Mouse (Mus musculus): ENCODE measurements around the gene Trmt11. TPM values are rescaled to one million over a fixed set of nuclear protein-coding genes. Genes with fewer than 3 reads are reported as not detected.

The Trmt11 gene
- polyA plus RNA-seq, 1 experiment from 2014 or later: 27.7 TPM

DNA sequence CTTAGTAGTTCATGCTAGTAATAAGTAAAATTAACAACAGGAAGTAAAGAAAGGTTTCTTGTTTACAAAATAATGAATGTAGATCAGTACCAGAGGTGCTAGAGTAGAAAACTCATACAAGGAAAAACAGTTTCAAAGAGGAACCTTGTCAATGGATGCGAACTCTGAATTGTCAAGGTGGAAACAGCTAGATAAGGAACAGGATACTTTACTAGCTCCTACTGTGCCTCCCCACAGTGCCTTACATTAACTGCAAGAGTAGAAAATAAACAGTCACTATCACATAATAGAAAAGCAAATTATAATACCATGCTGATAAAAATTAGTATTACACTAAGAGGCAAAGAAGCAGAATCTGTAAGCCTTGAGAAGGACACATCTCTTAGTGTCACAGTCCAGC, 14.9 kb downstream of the Trmt11 start:
- no peak overlapping the region for H3K27ac ChIP-seq (ENCODE audit: low read length)
- 0 out of 2 replicates have a peak, but pooled peaks cover 2% of the 10 kb centered on the region for H3K36me3 ChIP-seq (ENCODE audit: control insufficient read depth, insufficient read depth, low read length)
- H3K4me1 ChIP-seq (ENCODE audit: control insufficient read depth, insufficient read depth, low read length): no peaks in the 10 kb centered on the region
- H3K9ac ChIP-seq (ENCODE audit: low read depth, low read length): no peak overlapping the region
- no peak overlapping the region for H3K4me2 ChIP-seq (ENCODE audit: low read depth, low read length)
- H3K27me3 ChIP-seq (replicated peaks; ENCODE audit: control insufficient read depth, insufficient read depth, low read length): no peaks in the 10 kb centered on the region
- ATAC-seq: no peak
- H3K9me3 ChIP-seq (ENCODE audit: control insufficient read depth, low read length): no peaks in the 10 kb centered on the region
- no peak overlapping the region for H3K4me3 ChIP-seq (ENCODE audit: low read length)
- WGBS: 94% methylated on average over 1 of the region's 1 CpGs

DNA sequence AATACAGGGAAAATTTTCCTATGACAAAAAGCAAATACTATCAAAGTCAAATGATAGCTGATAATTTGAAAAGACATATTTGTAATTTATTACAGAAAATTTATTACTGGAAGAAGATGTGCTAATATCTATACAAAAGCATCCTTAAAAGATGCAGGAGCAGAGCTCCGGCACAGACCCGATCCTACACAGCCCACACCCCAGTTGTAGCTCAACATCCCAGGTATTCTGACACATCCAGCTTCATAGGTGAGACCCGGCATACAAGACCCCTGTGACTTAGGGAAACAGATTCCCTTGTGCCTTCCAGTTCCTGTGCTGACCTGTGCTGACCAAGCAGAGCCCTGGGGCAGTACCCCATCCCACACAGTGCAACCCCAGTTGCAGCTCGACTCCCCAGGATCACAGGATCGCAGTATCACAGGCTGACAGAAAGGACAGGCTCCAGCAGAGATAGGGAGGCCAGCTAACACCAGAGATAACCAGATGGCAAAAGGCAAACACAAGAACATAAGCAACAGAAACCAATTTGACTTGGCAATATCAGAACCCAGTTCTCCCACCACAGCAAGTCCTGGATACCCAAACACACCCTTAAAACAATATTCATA, 22.8 kb downstream of the Trmt11 start:
- H3K36me3 ChIP-seq (ENCODE audit: control insufficient read depth, insufficient read depth, low read length): no peaks in the 10 kb centered on the region
- no peaks in the 10 kb centered on the region for H3K27me3 ChIP-seq (replicated peaks; ENCODE audit: control insufficient read depth, insufficient read depth, low read length)
- H3K9ac ChIP-seq (ENCODE audit: low read depth, low read length): no peak overlapping the region
- H3K27ac ChIP-seq (ENCODE audit: low read length): no peak overlapping the region
- no peak overlapping the region for H3K4me2 ChIP-seq (ENCODE audit: low read depth, low read length)
- no peaks in the 10 kb centered on the region for H3K9me3 ChIP-seq (ENCODE audit: control insufficient read depth, low read length)
- ATAC-seq: no peak
- no peaks in the 10 kb centered on the region for H3K4me1 ChIP-seq (ENCODE audit: control insufficient read depth, insufficient read depth, low read length)
- H3K4me3 ChIP-seq (ENCODE audit: low read length): no peak overlapping the region
- 94% methylated on average over 5 of the region's 5 CpGs for WGBS

DNA sequence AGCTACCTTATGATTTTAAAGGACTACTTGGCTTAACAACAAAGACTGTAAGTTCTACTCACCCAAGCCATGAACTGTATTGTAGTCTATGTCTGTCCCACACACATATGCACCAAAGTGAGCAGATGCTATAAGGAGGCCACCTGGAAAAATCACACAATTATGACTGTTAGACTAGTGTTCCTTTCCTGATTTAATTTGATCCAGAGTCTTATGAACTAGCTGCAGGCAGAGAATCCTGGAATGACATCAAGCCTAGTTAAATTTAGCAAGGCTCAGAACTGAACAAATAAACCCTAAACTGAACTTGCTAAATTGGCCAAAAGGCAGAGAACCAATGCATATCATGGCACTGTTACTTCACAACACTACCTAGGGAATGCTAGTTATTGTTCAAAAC, 34.2 kb downstream of the Trmt11 start:
- Histone ChIP-seq H3K36me3 (ENCODE audit: control insufficient read depth, insufficient read depth, low read length) (0 out of 2 replicates have a peak, but pooled peaks cover 3% of the 10 kb centered on the region), H3K9ac (ENCODE audit: low read depth, low read length) (no peak overlapping the region), H3K4me1 (ENCODE audit: control insufficient read depth, insufficient read depth, low read length) (no peaks in the 10 kb centered on the region), H3K27me3 (replicated peaks; ENCODE audit: control insufficient read depth, insufficient read depth, low read length) (no peaks in the 10 kb centered on the region), H3K4me3 (ENCODE audit: low read length) (no peak overlapping the region), H3K27ac (ENCODE audit: low read length) (no peak overlapping the region), H3K4me2 (ENCODE audit: low read depth, low read length) (no peak overlapping the region), H3K9me3 (ENCODE audit: control insufficient read depth, low read length) (no peaks in the 10 kb centered on the region)
- ATAC-seq: no peak

DNA sequence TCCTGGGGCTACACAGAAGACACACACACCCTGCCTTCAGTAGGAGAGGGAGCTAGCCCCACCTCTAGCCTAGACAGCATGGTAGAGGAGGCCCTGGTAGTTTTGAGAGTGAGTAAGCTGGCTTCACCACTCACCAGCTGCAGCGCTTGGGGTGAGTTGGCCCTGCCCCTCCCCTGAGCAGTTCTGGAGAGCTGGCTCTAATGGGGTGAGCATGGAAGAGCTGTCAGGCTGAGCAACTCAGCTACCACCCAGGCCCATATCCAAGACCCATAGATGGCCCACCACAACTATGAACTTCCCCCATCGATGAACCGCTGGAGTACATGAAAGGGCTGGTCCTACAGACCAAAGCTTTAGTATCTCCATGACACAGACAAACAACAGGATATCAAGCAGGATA, 35.9 kb downstream of the Trmt11 start:
- H3K4me1 ChIP-seq (ENCODE audit: control insufficient read depth, insufficient read depth, low read length): no peaks in the 10 kb centered on the region
- WGBS: 96% methylated on average over 3 of the region's 3 CpGs
- no peak overlapping the region for H3K4me2 ChIP-seq (ENCODE audit: low read depth, low read length)
- H3K36me3 ChIP-seq (ENCODE audit: control insufficient read depth, insufficient read depth, low read length): 0 out of 2 replicates have a peak, but pooled peaks cover 3% of the 10 kb centered on the region
- no peak overlapping the region for H3K27ac ChIP-seq (ENCODE audit: low read length)
- no peak overlapping the region for H3K9ac ChIP-seq (ENCODE audit: low read depth, low read length)
- ATAC-seq: no peak
- H3K27me3 ChIP-seq (replicated peaks; ENCODE audit: control insufficient read depth, insufficient read depth, low read length): no peaks in the 10 kb centered on the region
- no peaks in the 10 kb centered on the region for H3K9me3 ChIP-seq (ENCODE audit: control insufficient read depth, low read length)
- no peak overlapping the region for H3K4me3 ChIP-seq (ENCODE audit: low read length)

DNA sequence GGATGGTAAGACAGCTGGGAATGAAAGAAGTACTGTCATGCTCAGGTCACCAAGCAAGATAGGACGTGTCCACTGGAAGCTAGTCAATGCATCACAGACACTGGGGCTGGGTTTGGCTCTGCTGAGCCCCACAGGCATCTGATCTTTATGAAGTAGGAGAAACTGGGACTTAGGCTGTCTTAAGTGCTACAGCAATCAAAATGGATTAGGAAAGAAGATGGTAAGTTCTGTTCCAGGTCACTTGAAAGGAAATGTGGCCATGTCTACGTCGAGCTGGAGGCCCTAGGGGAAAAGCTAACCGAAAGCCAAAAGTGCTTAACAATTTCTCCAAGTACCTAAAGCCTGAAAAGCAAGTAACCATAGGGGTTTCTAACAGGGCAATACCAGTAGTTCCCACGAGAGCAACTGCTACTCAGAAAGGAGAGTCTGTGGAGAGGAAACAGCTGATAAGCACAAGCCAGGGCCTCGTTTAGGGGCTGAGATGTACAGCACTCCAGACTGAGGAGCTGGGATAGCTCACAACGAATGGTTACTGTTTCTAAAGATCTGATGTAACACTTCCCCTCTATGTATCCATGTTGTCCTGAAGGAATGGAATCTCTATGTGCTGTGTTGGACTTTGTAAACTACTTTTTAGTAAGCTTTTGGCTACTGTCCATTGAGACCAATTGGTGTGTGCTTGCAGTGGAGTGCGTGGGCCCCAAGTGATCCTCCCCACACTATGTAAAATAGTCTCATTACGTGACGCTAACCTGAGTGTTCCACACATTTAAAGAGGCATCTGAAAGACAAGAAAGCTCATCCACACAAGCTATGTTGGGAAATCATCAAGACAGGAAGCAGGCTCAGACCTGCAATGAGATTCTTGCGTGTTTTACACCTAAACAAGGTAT, 44.6 kb downstream of the Trmt11 start:
- Histone ChIP-seq H3K36me3 (ENCODE audit: control insufficient read depth, insufficient read depth, low read length) (peaks cover 6% of the 10 kb centered on the region), H3K4me2 (ENCODE audit: low read depth, low read length) (no peak overlapping the region), H3K9me3 (ENCODE audit: control insufficient read depth, low read length) (no peaks in the 10 kb centered on the region), H3K27ac (ENCODE audit: low read length) (no peak overlapping the region), H3K4me1 (ENCODE audit: control insufficient read depth, insufficient read depth, low read length) (no peaks in the 10 kb centered on the region), H3K9ac (ENCODE audit: low read depth, low read length) (no peak overlapping the region), H3K27me3 (replicated peaks; ENCODE audit: control insufficient read depth, insufficient read depth, low read length) (no peaks in the 10 kb centered on the region), H3K4me3 (ENCODE audit: low read length) (no peak overlapping the region)
- WGBS: 89% methylated on average over 11 of the region's 11 CpGs
- no peak for ATAC-seq

DNA sequence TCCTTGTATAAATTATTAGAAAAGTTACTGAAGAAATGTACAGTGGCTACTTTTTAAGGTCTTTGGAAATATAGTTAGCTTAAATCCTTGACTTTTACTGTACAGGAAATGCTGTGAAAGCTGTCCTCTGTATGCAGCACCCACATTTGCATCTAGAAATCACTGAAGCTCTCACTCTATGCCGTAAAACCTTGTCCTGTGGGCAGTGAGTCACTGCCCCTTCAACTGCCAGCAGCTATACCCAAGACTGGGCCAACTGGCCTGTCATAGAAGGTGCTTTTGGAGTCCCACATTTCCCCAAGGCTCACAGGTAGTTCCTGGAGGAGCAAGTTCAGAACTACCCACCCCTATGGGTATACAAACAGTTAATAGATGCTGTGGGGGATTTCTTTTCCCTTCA, 48.2 kb downstream of the Trmt11 start:
- Histone ChIP-seq H3K9me3 (ENCODE audit: control insufficient read depth, low read length) (no peaks in the 10 kb centered on the region), H3K36me3 (ENCODE audit: control insufficient read depth, insufficient read depth, low read length) (no peaks in the 10 kb centered on the region; the same call in 1 of the 2 replicates), H3K4me2 (ENCODE audit: low read depth, low read length) (no peak overlapping the region), H3K4me3 (ENCODE audit: low read length) (no peak overlapping the region), H3K27me3 (replicated peaks; ENCODE audit: control insufficient read depth, insufficient read depth, low read length) (no peaks in the 10 kb centered on the region), H3K4me1 (ENCODE audit: control insufficient read depth, insufficient read depth, low read length) (no peaks in the 10 kb centered on the region), H3K9ac (ENCODE audit: low read depth, low read length) (no peak overlapping the region), H3K27ac (ENCODE audit: low read length) (no peak overlapping the region)
- WGBS: 91% methylated on average over 1 of the region's 1 CpGs
- ATAC-seq: no peak

DNA sequence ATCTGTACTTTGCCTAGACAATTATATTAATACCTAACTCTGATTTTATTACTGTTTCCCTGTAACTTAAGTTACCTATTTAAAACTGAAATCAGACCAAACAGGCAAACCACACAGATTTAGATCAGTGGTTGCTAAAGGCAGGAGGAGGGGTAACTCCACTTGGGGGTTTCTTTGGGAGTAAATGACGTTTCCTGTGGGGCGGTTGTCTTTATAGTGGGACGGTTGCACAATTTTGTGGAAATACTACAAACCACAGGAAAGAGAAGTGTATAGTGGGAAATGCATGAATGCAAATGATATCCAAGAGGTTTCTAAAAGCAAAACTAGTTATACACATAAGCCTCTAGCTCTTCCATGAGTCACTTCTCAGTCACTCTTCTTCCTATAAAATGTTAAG, 50.6 kb downstream of the Trmt11 start:
- no peaks in the 10 kb centered on the region for H3K36me3 ChIP-seq (ENCODE audit: control insufficient read depth, insufficient read depth, low read length)
- WGBS: 77% methylated on average over 3 of the region's 3 CpGs
- ATAC-seq: no peak
- H3K9ac ChIP-seq (ENCODE audit: low read depth, low read length): no peak overlapping the region
- H3K4me2 ChIP-seq (ENCODE audit: low read depth, low read length): no peak overlapping the region
- H3K27ac ChIP-seq (ENCODE audit: low read length): no peak overlapping the region
- no peaks in the 10 kb centered on the region for H3K9me3 ChIP-seq (ENCODE audit: control insufficient read depth, low read length)
- H3K27me3 ChIP-seq (replicated peaks; ENCODE audit: control insufficient read depth, insufficient read depth, low read length): no peaks in the 10 kb centered on the region
- no peaks in the 10 kb centered on the region for H3K4me1 ChIP-seq (ENCODE audit: control insufficient read depth, insufficient read depth, low read length)
- H3K4me3 ChIP-seq (ENCODE audit: low read length): no peak overlapping the region

DNA sequence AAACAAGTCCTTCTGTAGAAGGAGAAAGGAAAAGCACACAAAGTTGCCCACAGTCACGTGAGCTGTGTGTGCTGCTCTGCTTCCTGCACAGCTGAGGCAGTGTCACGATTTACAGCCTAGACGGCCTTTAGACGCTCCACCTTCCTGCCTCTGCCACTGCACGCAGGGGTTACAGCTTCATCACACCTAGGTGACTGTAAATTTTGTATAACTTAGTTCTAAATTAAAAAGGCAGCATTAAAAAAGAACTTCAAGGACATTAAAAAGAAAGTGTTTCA, 62.1 kb downstream of the Trmt11 start:
- Histone ChIP-seq H3K36me3 (ENCODE audit: control insufficient read depth, insufficient read depth, low read length) (no peaks in the 10 kb centered on the region), H3K4me2 (ENCODE audit: low read depth, low read length) (no peak overlapping the region), H3K4me1 (ENCODE audit: control insufficient read depth, insufficient read depth, low read length) (no peaks in the 10 kb centered on the region), H3K27me3 (replicated peaks; ENCODE audit: control insufficient read depth, insufficient read depth, low read length) (no peaks in the 10 kb centered on the region), H3K9me3 (ENCODE audit: control insufficient read depth, low read length) (no peaks in the 10 kb centered on the region), H3K9ac (ENCODE audit: low read depth, low read length) (no peak overlapping the region), H3K27ac (ENCODE audit: low read length) (no peak overlapping the region), H3K4me3 (ENCODE audit: low read length) (no peak overlapping the region)
- 58% methylated on average over 5 of the region's 5 CpGs for WGBS
- no peak for ATAC-seq

DNA sequence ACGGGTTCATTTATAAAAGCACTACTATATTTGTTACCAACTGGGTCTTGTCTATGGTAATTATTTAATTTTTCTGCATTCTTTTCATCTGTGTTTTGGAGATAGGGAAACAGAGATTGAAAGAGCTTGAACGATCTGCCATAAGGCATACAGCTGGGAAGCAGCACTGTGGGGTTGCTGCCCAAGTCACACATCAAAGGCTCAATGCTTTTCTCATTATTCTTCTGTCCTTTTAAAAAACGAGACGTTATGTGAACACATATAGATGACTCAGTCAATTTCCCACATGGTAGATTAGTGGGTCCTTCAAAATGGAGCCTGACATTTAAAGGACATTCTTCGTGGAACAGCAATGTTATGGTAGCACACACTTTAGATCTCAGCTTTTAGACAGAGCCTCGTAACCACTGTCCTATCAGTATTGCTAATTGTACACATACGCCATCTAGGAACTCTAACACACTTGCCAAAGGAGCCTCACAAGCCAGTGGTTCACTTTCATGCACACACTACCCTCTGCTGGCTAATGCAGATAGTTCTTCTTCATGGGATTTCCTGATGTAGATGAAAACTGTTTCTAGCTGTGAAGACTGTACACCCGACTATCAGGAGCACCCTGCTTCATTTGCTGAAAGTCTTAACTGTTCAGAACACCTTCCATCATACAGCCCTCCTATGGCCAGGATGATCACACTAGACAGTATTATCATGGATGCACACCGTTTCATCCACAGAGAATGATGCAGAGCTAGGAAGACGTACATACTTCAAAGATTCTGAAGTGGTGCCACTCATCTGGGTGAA, 62.6 kb downstream of the Trmt11 start:
- WGBS: 74% methylated on average over 10 of the region's 10 CpGs
- Histone ChIP-seq H3K4me1 (ENCODE audit: control insufficient read depth, insufficient read depth, low read length) (no peaks in the 10 kb centered on the region), H3K36me3 (ENCODE audit: control insufficient read depth, insufficient read depth, low read length) (no peaks in the 10 kb centered on the region), H3K27ac (ENCODE audit: low read length) (no peak overlapping the region), H3K4me3 (ENCODE audit: low read length) (no peak overlapping the region), H3K27me3 (replicated peaks; ENCODE audit: control insufficient read depth, insufficient read depth, low read length) (no peaks in the 10 kb centered on the region), H3K4me2 (ENCODE audit: low read depth, low read length) (no peak overlapping the region), H3K9ac (ENCODE audit: low read depth, low read length) (no peak overlapping the region), H3K9me3 (ENCODE audit: control insufficient read depth, low read length) (no peaks in the 10 kb centered on the region)
- ATAC-seq: no peak
